Mouse (Mus musculus) spleen, postnatal 10 days (tissue): ENCODE results near the gene Olfr10.
"Not testable (repeated sequence)": the region's sequence is repeated elsewhere in the genome, so short reads cannot be mapped to it uniquely, and the experiment has no call there.

Experiments used
- DNase-seq, 2 experiments: peaks; one replicate each; pipeline ENCODE4 v3.0.0; 2021 to 2022; ENCODE audit warnings: low spot score in 2 of 2

Gene Olfr10

GRCm38 (mm10) chr11:49304441-49304840, at the start of gene Olfr10:
Gene Olfr10, plus strand, starts transcription at chr11:49304741.
- no peak for DNase-seq

- DNase-seq = no peak
Observed at GRCm38 (mm10) chr11:49259296-49259695, 45.2 kb upstream of the Olfr10 start.

- DNase-seq = no peak
Observed at GRCm38 (mm10) chr11:49259829-49260228, 44.7 kb upstream of the Olfr10 start.

GRCm38 (mm10) chr11:49260598-49261312, 43.8 kb upstream of the Olfr10 start:
- no peak for DNase-seq

- no peak for DNase-seq
Observed at GRCm38 (mm10) chr11:49261313-49261855, 43.2 kb upstream of the Olfr10 start.

GRCm38 (mm10) chr11:49262286-49262685, 42.3 kb upstream of the Olfr10 start:
- no peak for DNase-seq

- DNase-seq = no peak
Observed at GRCm38 (mm10) chr11:49263149-49263548, 41.4 kb upstream of the Olfr10 start.

GRCm38 (mm10) chr11:49264081-49264480, 40.5 kb upstream of the Olfr10 start:
- no peak for DNase-seq

GRCm38 (mm10) chr11:49264622-49265021, 39.9 kb upstream of the Olfr10 start:
- DNase-seq = no peak

GRCm38 (mm10) chr11:49265101-49265500, 39.4 kb upstream of the Olfr10 start:
- DNase-seq = no peak

GRCm38 (mm10) chr11:49266671-49267070, 37.9 kb upstream of the Olfr10 start:
- no peak for DNase-seq

GRCm38 (mm10) chr11:49267316-49267715, 37.2 kb upstream of the Olfr10 start:
- DNase-seq = no peak

- DNase-seq = no peak
Observed at GRCm38 (mm10) chr11:49267970-49268579, 36.5 kb upstream of the Olfr10 start.

- DNase-seq = no peak
Observed at GRCm38 (mm10) chr11:49269761-49270160, 34.8 kb upstream of the Olfr10 start.

- DNase-seq = no peak
Observed at GRCm38 (mm10) chr11:49270368-49270767, 34.2 kb upstream of the Olfr10 start.

GRCm38 (mm10) chr11:49271334-49271733, 33.2 kb upstream of the Olfr10 start:
- peak in 1 of 2 experiments; percentile 55 for DNase-seq

- DNase-seq = no peak
Observed at GRCm38 (mm10) chr11:49273834-49274519, 30.6 kb upstream of the Olfr10 start.

GRCm38 (mm10) chr11:49278222-49278621, 26.3 kb upstream of the Olfr10 start, which contains the start of gene Olfr1393:
Gene Olfr1393, plus strand, starts transcription at chr11:49278304.
- DNase-seq = no peak

- not testable (repeated sequence) for DNase-seq
Observed at GRCm38 (mm10) chr11:49284982-49285381, 19.6 kb upstream of the Olfr10 start, which contains the start of gene Olfr1392. Gene Olfr1392, plus strand, starts transcription at chr11:49285282.

- DNase-seq = no peak
Observed at GRCm38 (mm10) chr11:49287251-49287650, 17.3 kb upstream of the Olfr10 start.

GRCm38 (mm10) chr11:49292777-49293176, 11.8 kb upstream of the Olfr10 start:
- no peak for DNase-seq

- not testable (repeated sequence) for DNase-seq
Observed at GRCm38 (mm10) chr11:49308547-49308946, 4.0 kb downstream of the Olfr10 start.
